Comparison of ENCODE assay signal across 8 mouse cellular contexts in genomic region chr3:82073741-82074181, GRCm38 (mm10). TPM values are rescaled to one million over a fixed set of nuclear protein-coding genes. Genes with fewer than 3 reads are reported as not detected.
A peak's percentile ranks its signal among the peaks of the same experiment; 100 is the strongest.
DNase-seq lines count a peak whose midpoint lies in the region; ATAC-seq and TF ChIP-seq lines count a peak whose summit lies in the region.

No protein-coding gene starts in this region.

- peak overlapping the region; percentile 90 for H3K27ac ChIP-seq in forebrain, postnatal 0 days (ENCODE audit: low read depth, low read length)
- no peak overlapping the region for H3K27ac ChIP-seq in liver, embryonic 13.5 days
- peak overlapping the region; percentile 78 for H3K27ac ChIP-seq in neural tube, embryonic 13.5 days (replicated peaks)

- peak; percentile 5 for DNase-seq in ES-CJ7 (ENCODE audit: low read depth, low spot score)
- DNase-seq in cerebellum, adult 18-20 months: peak; percentile 68 to 77
- DNase-seq in forebrain, postnatal 0 days: peak; percentile 76
- DNase-seq in heart, postnatal 14 days: peak; percentile 72 to 74
- DNase-seq in kidney, postnatal 36 days: peak; percentile 24 to 54
- no peak for DNase-seq in liver, embryonic 13.5 days
- peak; percentile 48 for DNase-seq in thymus, postnatal 14 days

- intact Hi-C loops in heart, postnatal 14 days (cut with DNase I): loop anchor here (5.0 kb wide), 1 partner anchor 64 kb away; no protein-coding TSS in a partner anchor

- peak; percentile 14; the same call in 1 of the 2 replicates for TF ChIP-seq CTCF in forebrain, postnatal 0 days (IDR thresholded peaks at IDR 0.05; ENCODE audit: low read depth)

- peak overlapping the region; percentile 95 for H3K4me2 ChIP-seq in forebrain, postnatal 0 days (ENCODE audit: low read depth)
- peak overlapping the region; percentile 60 for H3K4me2 ChIP-seq in liver, embryonic 13.5 days
- H3K4me2 ChIP-seq in neural tube, embryonic 13.5 days: peak overlapping the region; percentile 97

- under 1% methylated on average over 34 of the region's 34 CpGs for WGBS in forebrain, postnatal 0 days
- WGBS in liver, embryonic 13.5 days (ENCODE audit: insufficient replicate concordance): 2% methylated on average over 34 of the region's 34 CpGs
- WGBS in neural tube, embryonic 13.5 days: under 1% methylated on average over 34 of the region's 34 CpGs

- peak; percentile 59 for ATAC-seq in forebrain, postnatal 0 days
- no peak for ATAC-seq in liver, embryonic 13.5 days (ENCODE audit: low read depth)
- peak; percentile 84 for ATAC-seq in neural tube, embryonic 13.5 days (ENCODE audit: low read depth)

- H3K4me3 ChIP-seq in forebrain, postnatal 0 days (ENCODE audit: low read depth, low read length): peak overlapping the region; percentile 76
- H3K4me3 ChIP-seq in liver, embryonic 13.5 days (replicated peaks): peak overlapping the region; percentile 44
- peak overlapping the region; percentile 59 for H3K4me3 ChIP-seq in neural tube, embryonic 13.5 days

- no peaks in the 10 kb centered on the region for H3K36me3 ChIP-seq in forebrain, postnatal 0 days (ENCODE audit: insufficient read depth)
- H3K36me3 ChIP-seq in liver, embryonic 13.5 days: no peaks in the 10 kb centered on the region
- no peaks in the 10 kb centered on the region for H3K36me3 ChIP-seq in neural tube, embryonic 13.5 days

- H3K27me3 ChIP-seq in forebrain, postnatal 0 days (ENCODE audit: insufficient read depth, low read length): no peaks in the 10 kb centered on the region
- H3K27me3 ChIP-seq in liver, embryonic 13.5 days: peaks cover 21% of the 10 kb centered on the region
- H3K27me3 ChIP-seq in neural tube, embryonic 13.5 days: peaks cover 4% of the 10 kb centered on the region; the same call in 1 of the 2 replicates

- H3K9ac ChIP-seq in forebrain, postnatal 0 days: peak overlapping the region; percentile 77
- peak overlapping the region; percentile 33 for H3K9ac ChIP-seq in liver, embryonic 13.5 days
- peak overlapping the region; percentile 76 for H3K9ac ChIP-seq in neural tube, embryonic 13.5 days

- H3K9me3 ChIP-seq in forebrain, postnatal 0 days (ENCODE audit: low read length): no peaks in the 10 kb centered on the region
- H3K9me3 ChIP-seq in liver, embryonic 13.5 days (replicated peaks): no peaks in the 10 kb centered on the region
- no peaks in the 10 kb centered on the region for H3K9me3 ChIP-seq in neural tube, embryonic 13.5 days

- H3K4me1 ChIP-seq in forebrain, postnatal 0 days (ENCODE audit: insufficient read depth): peaks cover 3% of the 10 kb centered on the region; the same call in 1 of the 2 replicates
- 0 out of 2 replicates have a peak, but pooled peaks cover 9% of the 10 kb centered on the region for H3K4me1 ChIP-seq in liver, embryonic 13.5 days (replicated peaks)
- peaks cover 14% of the 10 kb centered on the region for H3K4me1 ChIP-seq in neural tube, embryonic 13.5 days (replicated peaks)

RNA-seq across cellular contexts. Expression of gene Gucy1b1, which starts 0.7 kb away (rescaled TPM):
- 67.1 and 108 TPM in 2 replicates for total RNA-seq in forebrain, postnatal 0 days (2014; rRNA removed)
- 82.4 and 84.0 TPM in 2 replicates for polyA plus RNA-seq in forebrain, postnatal 0 days (2015; fragmentation: Nextera tagmentation; extraction: Ambion mirVana)
- 10 to 100 TPM; 19.8 to 21.1 TPM for total RNA-seq in heart, postnatal 14 days (2021)
- polyA plus RNA-seq in liver, embryonic 13.5 days (2015; fragmentation: Nextera tagmentation; extraction: Ambion mirVana): 9.1 and 11.4 TPM in 2 replicates
- 21.0 and 22.7 TPM in 2 replicates for polyA plus RNA-seq in neural tube, embryonic 13.5 days (2015; fragmentation: Nextera tagmentation; extraction: Ambion mirVana)
